ENCODE assay signal across 25 mouse cellular contexts in genomic region chr10:37457384-37457783, GRCm38 (mm10).
A peak's percentile ranks its signal among the peaks of the same experiment; 100 is the strongest.
DNase-seq lines count a peak whose midpoint lies in the region; ATAC-seq and TF ChIP-seq lines count a peak whose summit lies in the region.
"Had no signal": no experiment of that assay in that cellular context is flagged by ENCODE, and none has a peak within 500 bp of the region (broad histone marks: within the 10 kb centered on the region; RNA-seq: fewer than 3 reads in every experiment).

No protein-coding gene starts in this region.

- no peaks in the 10 kb centered on the region for H3K36me3 ChIP-seq in midbrain, embryonic 11.5 days (ENCODE audit: control insufficient read depth, insufficient read depth, low read length)
- no peaks in the 10 kb centered on the region for H3K36me3 ChIP-seq in midbrain, embryonic 10.5 days
- H3K36me3 ChIP-seq in C2C12 (ENCODE audit: control insufficient read depth, insufficient read depth) (no peaks in the 10 kb centered on the region), myocyte (ENCODE audit: control insufficient read depth, insufficient read depth) (no peaks in the 10 kb centered on the region)
- no peaks in the 10 kb centered on the region for H3K36me3 ChIP-seq in hindbrain, embryonic 13.5 days
- no peaks in the 10 kb centered on the region for H3K36me3 ChIP-seq in kidney, embryonic 15.5 days
- H3K36me3 ChIP-seq: embryonic facial prominence, embryonic 13.5 days; G1E; hindbrain, embryonic 12.5 days; intestine, embryonic 15.5 days had no signal

- no peak overlapping the region for H3K4me3 ChIP-seq in midbrain, embryonic 11.5 days (ENCODE audit: low read depth, low read length)
- no peak overlapping the region for H3K4me3 ChIP-seq in midbrain, embryonic 10.5 days
- H3K4me3 ChIP-seq in C2C12 (ENCODE audit: insufficient read depth, poor library complexity, severe bottlenecking): no peak overlapping the region
- H3K4me3 ChIP-seq in myocyte: no peak overlapping the region
- no peak overlapping the region for H3K4me3 ChIP-seq in hindbrain, embryonic 13.5 days
- H3K4me3 ChIP-seq in kidney, embryonic 15.5 days (replicated peaks): no peak overlapping the region
- H3K4me3 ChIP-seq: embryonic facial prominence, embryonic 13.5 days; gastrocnemius, adult 2 months; hindbrain, embryonic 12.5 days; intestine, embryonic 15.5 days had no signal

- no peak overlapping the region for H3K4me2 ChIP-seq in midbrain, embryonic 11.5 days
- H3K4me2 ChIP-seq in myocyte (ENCODE audit: low read depth): no peak overlapping the region
- no peak overlapping the region for H3K4me2 ChIP-seq in hindbrain, embryonic 13.5 days
- H3K4me2 ChIP-seq in kidney, embryonic 15.5 days: no peak overlapping the region
- H3K4me2 ChIP-seq: embryonic facial prominence, embryonic 13.5 days; heart, embryonic 11.5 days; hindbrain, embryonic 12.5 days; intestine, embryonic 15.5 days had no signal

- no peaks in the 10 kb centered on the region for H3K4me1 ChIP-seq in midbrain, embryonic 11.5 days (ENCODE audit: control insufficient read depth, insufficient read depth, low read length)
- H3K4me1 ChIP-seq in midbrain, embryonic 10.5 days: no peaks in the 10 kb centered on the region
- no peaks in the 10 kb centered on the region for H3K4me1 ChIP-seq in hindbrain, embryonic 13.5 days (replicated peaks)
- H3K4me1 ChIP-seq in kidney, embryonic 15.5 days: no peaks in the 10 kb centered on the region
- H3K4me1 ChIP-seq: embryonic facial prominence, embryonic 13.5 days; hindbrain, embryonic 12.5 days; intestine, embryonic 15.5 days had no signal

- no peak for ATAC-seq in midbrain, embryonic 11.5 days (ENCODE audit: low FRiP score)
- no peak for ATAC-seq in hindbrain, embryonic 13.5 days (ENCODE audit: low FRiP score)
- no peak for ATAC-seq in kidney, embryonic 15.5 days (replicated peaks; ENCODE audit: low FRiP score)
- ATAC-seq: activated CD4-positive, CD25-positive, alpha-beta regulatory T cell, adult 4 months; forebrain, embryonic 14.5 days; hindbrain, embryonic 16.5 days; intestine, embryonic 15.5 days had no signal

- 85% methylated on average over 2 of the region's 2 CpGs for WGBS in midbrain, embryonic 11.5 days
- 81% methylated on average over 2 of the region's 2 CpGs for WGBS in midbrain, embryonic 10.5 days
- WGBS in hindbrain, embryonic 13.5 days: 78% methylated on average over 2 of the region's 2 CpGs
- 82% methylated on average over 2 of the region's 2 CpGs for WGBS in kidney, embryonic 15.5 days

- peak; percentile 33 for DNase-seq in midbrain, embryonic 11.5 days (ENCODE audit: low spot score, missing footprints)
- DNase-seq in midbrain, embryonic 10.5 days (ENCODE audit: low spot score): no peak
- DNase-seq in NIH3T3 (ENCODE audit: low read depth): peak; percentile 39
- DNase-seq: adrenal gland, adult 8-10 months; adrenal gland, postnatal 25 days; cerebellum, adult 18-20 months; cerebellum, adult 9-11 months; cerebellum, postnatal 25 days; gastrocnemius, adult 2 months; gastrocnemius, postnatal 14 days; heart, adult 11 months had no signal

- H3ac ChIP-seq in C2C12 (ENCODE audit: control insufficient read depth, insufficient read length, low read depth) (no peak overlapping the region), myocyte (ENCODE audit: control insufficient read depth, insufficient read length) (no peak overlapping the region)

- H3K9me3 ChIP-seq in midbrain, embryonic 11.5 days (ENCODE audit: control insufficient read depth, low read length): no peaks in the 10 kb centered on the region
- H3K9me3 ChIP-seq in midbrain, embryonic 10.5 days (replicated peaks): no peaks in the 10 kb centered on the region
- no peaks in the 10 kb centered on the region for H3K9me3 ChIP-seq in hindbrain, embryonic 13.5 days
- H3K9me3 ChIP-seq in kidney, embryonic 15.5 days (replicated peaks): no peaks in the 10 kb centered on the region
- H3K9me3 ChIP-seq: embryonic facial prominence, embryonic 13.5 days; G1E; hindbrain, embryonic 12.5 days; intestine, embryonic 15.5 days had no signal

- TF ChIP-seq CTCF in C2C12 (IDR thresholded peaks at IDR 0.05; ENCODE audit: control insufficient read depth, insufficient read depth, insufficient read length): no peak

- TF ChIP-seq POLR2A in myocyte (IDR thresholded peaks at IDR 0.05; ENCODE audit: insufficient read length, low read depth): no peak

- H3K79me2 ChIP-seq in C2C12 (ENCODE audit: control insufficient read depth, insufficient read depth) (no peaks in the 10 kb centered on the region), myocyte (ENCODE audit: control insufficient read depth, insufficient read depth) (no peaks in the 10 kb centered on the region)

- H3K27ac ChIP-seq in midbrain, embryonic 11.5 days (ENCODE audit: low read depth, low read length): no peak overlapping the region
- no peak overlapping the region for H3K27ac ChIP-seq in midbrain, embryonic 10.5 days (replicated peaks)
- no peak overlapping the region for H3K27ac ChIP-seq in hindbrain, embryonic 13.5 days
- H3K27ac ChIP-seq in kidney, embryonic 15.5 days: no peak overlapping the region
- H3K27ac ChIP-seq: embryonic facial prominence, embryonic 13.5 days; gastrocnemius, adult 2 months; hindbrain, embryonic 12.5 days; intestine, embryonic 15.5 days had no signal

- no peaks in the 10 kb centered on the region for H3K79me3 ChIP-seq in C2C12 (ENCODE audit: low read depth)

- no peaks in the 10 kb centered on the region for H3K27me3 ChIP-seq in midbrain, embryonic 11.5 days (ENCODE audit: control insufficient read depth, insufficient read depth, low read length)
- no peaks in the 10 kb centered on the region for H3K27me3 ChIP-seq in midbrain, embryonic 10.5 days (ENCODE audit: low read depth, poor library complexity, severe bottlenecking)
- H3K27me3 ChIP-seq in C2C12 (ENCODE audit: control insufficient read depth, insufficient read depth, insufficient read length) (no peaks in the 10 kb centered on the region), myocyte (ENCODE audit: control insufficient read depth, insufficient read depth, insufficient read length) (no peaks in the 10 kb centered on the region)
- H3K27me3 ChIP-seq in hindbrain, embryonic 13.5 days: no peaks in the 10 kb centered on the region
- H3K27me3 ChIP-seq in kidney, embryonic 15.5 days: no peaks in the 10 kb centered on the region
- H3K27me3 ChIP-seq: CH12.LX; embryonic facial prominence, embryonic 13.5 days; hindbrain, embryonic 12.5 days; intestine, embryonic 15.5 days had no signal

- no peak overlapping the region for H3K9ac ChIP-seq in midbrain, embryonic 11.5 days (ENCODE audit: low read length)
- H3K9ac ChIP-seq in hindbrain, embryonic 13.5 days: no peak overlapping the region
- no peak overlapping the region for H3K9ac ChIP-seq in kidney, embryonic 15.5 days
- H3K9ac ChIP-seq: embryonic facial prominence, embryonic 13.5 days; forebrain, postnatal 0 days; hindbrain, embryonic 12.5 days; intestine, embryonic 15.5 days had no signal

TF ChIP-seq in C2C12, 6 proteins besides CTCF, POLR2A, EP300 and RAD21:
- peak; percentile 44 for TF ChIP-seq CEBPB (IDR thresholded peaks at IDR 0.05; ENCODE audit: low read depth)
- no peak for TF ChIP-seq MYOD1 (IDR thresholded peaks at IDR 0.05; ENCODE audit: control insufficient read depth, insufficient read length, low read depth)

TF ChIP-seq in myocyte, 11 proteins besides CTCF, POLR2A, EP300 and RAD21:
- TF ChIP-seq CEBPB (IDR thresholded peaks at IDR 0.05; ENCODE audit: insufficient read depth, poor library complexity, severe bottlenecking): peak; percentile 75; the same call in 1 of the 2 replicates
- no peak for TF ChIP-seq TCF3 (IDR thresholded peaks at IDR 0.05; ENCODE audit: insufficient read length, low read depth)
- no peak for TF ChIP-seq MAX (IDR thresholded peaks at IDR 0.05; ENCODE audit: low read depth)
TF ChIP-seq in myocyte: peak in this region for 1.
